Mouse (Mus musculus): ENCODE measurements around the gene Mrgpra3. TPM values are rescaled to one million over a fixed set of nuclear protein-coding genes. Genes with fewer than 3 reads are reported as not detected.

The Mrgpra3 gene
- polyA plus RNA-seq (2014; fragmentation: Illumina TruSeq; extraction: RNeasy Lipid Tissue Mini Kit (QIAGEN cat#74804); ENCODE audit: low read depth, low replicate concordance), result not detected

GRCm38 (mm10) chr7:47601272-47601671 lies at the start of gene Mrgpra3:
Gene Mrgpra3, minus strand, starts transcription at chr7:47601372.

Other genes starting within 250 kb of the Mrgpra3 start
- gene Mrgpra1, start 247.1 kb downstream of the Mrgpra3 start, polyA plus RNA-seq (2014; fragmentation: Illumina TruSeq; extraction: RNeasy Lipid Tissue Mini Kit (QIAGEN cat#74804); ENCODE audit: low read depth, low replicate concordance), result not detected
- gene Mrgpra2a, start 149.2 kb downstream of the Mrgpra3 start, polyA plus RNA-seq (2014; fragmentation: Illumina TruSeq; extraction: RNeasy Lipid Tissue Mini Kit (QIAGEN cat#74804); ENCODE audit: low read depth, low replicate concordance), result not detected
- gene Mrgpra2b, start 72.5 kb downstream of the Mrgpra3 start, polyA plus RNA-seq (2014; fragmentation: Illumina TruSeq; extraction: RNeasy Lipid Tissue Mini Kit (QIAGEN cat#74804); ENCODE audit: low read depth, low replicate concordance), result not detected

Measured in kidney, adult 10 weeks (tissue).